Mouse (Mus musculus) testis, adult 2 months (tissue): ENCODE measurements at regions not wholly inside any gene's neighbourhood (a gene's known extent, or its start where the extent isn't known, plus 50 kb on each side); places are given as distances from the start of the nearest gene placed in this dataset.

ENCODE experiments used
- CTCF ChIP-seq: fragments of 200-500 bp; IDR thresholded peaks from 2 replicates; pipeline ENCODE4 v1.5.1; 2012; ENCODE audit warnings: low read depth, mild to moderate bottlenecking, inconsistent platforms, low read length, moderate library complexity; ENCODE audit not compliant: control insufficient read depth, insufficient read depth, insufficient replicate concordance
- POLR2A ChIP-seq: fragments of 200-500 bp; IDR thresholded peaks from 2 replicates; pipeline ENCODE4 v1.6.1; 2012; ENCODE audit warnings: low read depth, mild to moderate bottlenecking, inconsistent platforms, low read length, moderate library complexity; ENCODE audit not compliant: control insufficient read depth

- no peak for TF ChIP-seq CTCF
- TF ChIP-seq POLR2A: no peak
These were observed 80.3 kb downstream of the Zfp36l1 start for GRCm38 (mm10) chr12:80032520-80032919.
